Mouse (Mus musculus): Measurements from ENCODE around the gene Samd10.

DNA sequence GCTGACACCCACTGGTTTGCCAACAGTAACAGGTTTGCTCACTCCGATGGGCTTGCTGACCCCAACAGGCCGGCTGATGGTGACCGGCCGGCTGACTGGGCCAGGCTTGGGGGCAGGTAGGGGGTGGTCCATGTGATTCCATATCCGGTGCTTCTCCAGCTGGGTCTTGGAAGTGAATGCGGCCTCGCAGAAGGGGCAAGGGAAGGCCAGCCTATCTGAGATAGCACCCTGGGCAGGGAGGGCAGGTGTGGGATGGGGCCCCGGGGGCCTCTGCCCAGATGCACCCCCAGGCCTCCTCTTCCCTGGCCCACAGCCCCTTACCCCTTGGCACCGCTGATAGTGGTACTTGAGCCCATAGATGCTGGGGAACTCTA, 9.3 kb downstream of the Samd10 start:
- TF ChIP-seq POLR2A (IDR thresholded peaks at IDR 0.05; ENCODE audit: insufficient read length, low read depth) (no peak), TCF12 (IDR thresholded peaks at IDR 0.05; ENCODE audit: insufficient read depth, poor library complexity, severe bottlenecking) (no peak), USF1 (IDR thresholded peaks at IDR 0.05; ENCODE audit: low read depth) (no peak), E2F4 (IDR thresholded peaks at IDR 0.05; ENCODE audit: insufficient read depth) (no peak), CEBPB (IDR thresholded peaks at IDR 0.05; ENCODE audit: insufficient read depth, poor library complexity, severe bottlenecking) (no peak)

Measured in myocyte (in vitro differentiated cells).